9 mouse cellular contexts compared by ENCODE assay signal in the genomic region with DNA sequence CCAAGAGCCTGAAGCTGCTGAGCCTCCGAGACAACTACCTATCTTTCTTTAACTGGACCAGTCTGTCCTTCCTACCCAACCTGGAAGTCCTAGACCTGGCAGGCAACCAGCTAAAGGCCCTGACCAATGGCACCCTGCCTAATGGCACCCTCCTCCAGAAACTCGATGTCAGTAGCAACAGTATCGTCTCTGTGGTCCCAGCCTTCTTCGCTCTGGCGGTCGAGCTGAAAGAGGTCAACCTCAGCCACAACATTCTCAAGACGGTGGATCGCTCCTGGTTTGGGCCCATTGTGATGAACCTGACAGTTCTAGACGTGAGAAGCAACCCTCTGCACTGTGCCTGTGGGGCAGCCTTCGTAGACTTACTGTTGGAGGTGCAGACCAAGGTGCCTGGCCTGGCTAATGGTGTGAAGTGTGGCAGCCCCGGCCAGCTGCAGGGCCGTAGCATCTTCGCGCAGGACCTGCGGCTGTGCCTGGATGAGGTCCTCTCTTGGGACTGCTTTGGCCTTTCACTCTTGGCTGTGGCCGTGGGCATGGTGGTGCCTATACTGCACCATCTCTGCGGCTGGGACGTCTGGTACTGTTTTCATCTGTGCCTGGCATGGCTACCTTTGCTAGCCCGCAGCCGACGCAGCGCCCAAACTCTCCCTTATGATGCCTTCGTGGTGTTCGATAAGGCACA. TPM values are rescaled to one million over a fixed set of nuclear protein-coding genes. Genes with fewer than 3 reads are reported as not detected.
DNase-seq lines count a peak whose midpoint lies in the region; ATAC-seq and TF ChIP-seq lines count a peak whose summit lies in the region.
"Had no signal": no experiment of that assay in that cellular context is flagged by ENCODE, and none has a peak within 500 bp of the region (broad histone marks: within the 10 kb centered on the region; RNA-seq: fewer than 3 reads in every experiment).

No protein-coding gene starts in this region.

- H3K27me3 ChIP-seq in heart, embryonic 15.5 days: peaks cover 13% of the 10 kb centered on the region
- H3K27me3 ChIP-seq in hindbrain, embryonic 12.5 days: peaks cover 10% of the 10 kb centered on the region
- peaks cover 6% of the 10 kb centered on the region; the same call in 1 of the 2 replicates for H3K27me3 ChIP-seq in midbrain, embryonic 11.5 days (ENCODE audit: control insufficient read depth, insufficient read depth, low read length)

- peak overlapping the region; percentile 36 for H3K9ac ChIP-seq in heart, embryonic 15.5 days
- peak overlapping the region; percentile 59 for H3K9ac ChIP-seq in hindbrain, embryonic 12.5 days
- peak overlapping the region; percentile 60 for H3K9ac ChIP-seq in midbrain, embryonic 11.5 days (ENCODE audit: low read length)

- no peaks in the 10 kb centered on the region for H3K9me3 ChIP-seq in heart, embryonic 15.5 days (replicated peaks)
- no peaks in the 10 kb centered on the region for H3K9me3 ChIP-seq in hindbrain, embryonic 12.5 days (replicated peaks)
- H3K9me3 ChIP-seq in midbrain, embryonic 11.5 days (ENCODE audit: control insufficient read depth, low read length): no peaks in the 10 kb centered on the region

- no peak for ATAC-seq in heart, embryonic 15.5 days (replicated peaks; ENCODE audit: insufficient number of reproducible peaks, insufficient read depth, low FRiP score, low read depth)
- ATAC-seq in hindbrain, embryonic 12.5 days (ENCODE audit: low FRiP score): peak; percentile 55
- peak; percentile 49 for ATAC-seq in midbrain, embryonic 11.5 days (ENCODE audit: low FRiP score)
- no peak for ATAC-seq in CD4-positive, CD25-positive, alpha-beta regulatory T cell, adult 4 months

- DNase-seq in heart, postnatal 14 days: no peak
- peak; percentile 85 for DNase-seq in midbrain, embryonic 11.5 days (ENCODE audit: low spot score, missing footprints)
- DNase-seq in embryo, embryonic 10.5 days (ENCODE audit: low spot score): no peak
- DNase-seq in frontal cortex, postnatal 14 days (ENCODE audit: low spot score in 2 of 2): no peak
- DNase-seq: kidney, adult 9 months had no signal

- TF ChIP-seq CTCF in bone marrow macrophage, adult 2 months (IDR thresholded peaks at IDR 0.05; ENCODE audit: low read depth, low read length): no peak

- peaks cover 16% of the 10 kb centered on the region for H3K4me1 ChIP-seq in heart, embryonic 15.5 days (replicated peaks)
- peaks cover 70% of the 10 kb centered on the region for H3K4me1 ChIP-seq in bone marrow macrophage, adult 2 months (ENCODE audit: control insufficient read depth, insufficient read depth, low read length)
- H3K4me1 ChIP-seq in hindbrain, embryonic 12.5 days: peaks cover 9% of the 10 kb centered on the region
- peaks cover 5% of the 10 kb centered on the region; the same call in 1 of the 2 replicates for H3K4me1 ChIP-seq in midbrain, embryonic 11.5 days (ENCODE audit: control insufficient read depth, insufficient read depth, low read length)

- H3K4me2 ChIP-seq in heart, embryonic 15.5 days: peak overlapping the region; percentile 78
- peak overlapping the region; percentile 72 for H3K4me2 ChIP-seq in hindbrain, embryonic 12.5 days (replicated peaks)
- H3K4me2 ChIP-seq in midbrain, embryonic 11.5 days: peak overlapping the region; percentile 65

- intact Hi-C loops in heart, postnatal 14 days (cut with DNase I): no loop called here

- WGBS in heart, embryonic 15.5 days: 52% methylated on average over 24 of the region's 24 CpGs
- 60% methylated on average over 24 of the region's 24 CpGs for WGBS in hindbrain, embryonic 12.5 days
- 63% methylated on average over 23 of the region's 24 CpGs for WGBS in midbrain, embryonic 11.5 days

- no peak overlapping the region for H3K27ac ChIP-seq in heart, embryonic 15.5 days
- H3K27ac ChIP-seq in bone marrow macrophage, adult 2 months (ENCODE audit: insufficient read depth, low read depth, low read length): peak overlapping the region; percentile 2; the same call in 1 of the 2 replicates
- H3K27ac ChIP-seq in hindbrain, embryonic 12.5 days: no peak overlapping the region
- no peak overlapping the region for H3K27ac ChIP-seq in midbrain, embryonic 11.5 days (ENCODE audit: low read depth, low read length)

- peak overlapping the region; percentile 47 for H3K4me3 ChIP-seq in heart, embryonic 15.5 days
- H3K4me3 ChIP-seq in bone marrow macrophage, adult 2 months (ENCODE audit: insufficient read depth, low read length): peak overlapping the region; percentile 37
- peak overlapping the region; percentile 38 for H3K4me3 ChIP-seq in hindbrain, embryonic 12.5 days
- peak overlapping the region; percentile 30 for H3K4me3 ChIP-seq in midbrain, embryonic 11.5 days (ENCODE audit: low read depth, low read length)

- no peak for TF ChIP-seq POLR2A in bone marrow macrophage, adult 2 months (IDR thresholded peaks at IDR 0.05; ENCODE audit: borderline replicate concordance, low read depth, low read length)

- H3K36me3 ChIP-seq in heart, embryonic 15.5 days: no peaks in the 10 kb centered on the region
- H3K36me3 ChIP-seq in hindbrain, embryonic 12.5 days: no peaks in the 10 kb centered on the region
- H3K36me3 ChIP-seq in midbrain, embryonic 11.5 days (ENCODE audit: control insufficient read depth, insufficient read depth, low read length): no peaks in the 10 kb centered on the region

RNA-seq across cellular contexts. Expression of gene Tlr9, which starts 3.2 kb away (rescaled TPM):
- 0.04 and 0.08 TPM in 2 replicates for polyA plus RNA-seq in heart, embryonic 15.5 days (2015; fragmentation: Nextera tagmentation; extraction: Ambion mirVana)
- under 1 TPM; 0.55 to 0.88 TPM for total RNA-seq in heart, postnatal 14 days (2021)
- 41.6 and 61.6 TPM in 2 replicates for polyA plus RNA-seq in bone marrow macrophage, adult 2 months (2012; ENCODE audit: insufficient read depth, insufficient read length, missing spikeins)
- 0.05 and 0.07 TPM in 2 replicates for polyA plus RNA-seq in hindbrain, embryonic 12.5 days (2016; fragmentation: Nextera tagmentation; extraction: Ambion mirVana)
- polyA plus RNA-seq in midbrain, embryonic 11.5 days (2014; fragmentation: Nextera tagmentation; extraction: Ambion mirVana): 0.15 TPM in 1 of 2 replicates, not detected in the other
- polyA plus RNA-seq in CD4-positive, CD25-positive, alpha-beta regulatory T cell, adult 4 months (2017; shearing (Covaris generic)): not detected

RNA-seq across cellular contexts. Expression of gene Twf2, which starts 22.7 kb away (rescaled TPM):
- polyA plus RNA-seq in heart, embryonic 15.5 days (2015; fragmentation: Nextera tagmentation; extraction: Ambion mirVana): 46.7 and 52.9 TPM in 2 replicates
- 100 to 1,000 TPM; 122 to 142 TPM for total RNA-seq in heart, postnatal 14 days (2021)
- 99.0 and 113 TPM in 2 replicates for polyA plus RNA-seq in bone marrow macrophage, adult 2 months (2012; ENCODE audit: insufficient read depth, insufficient read length, missing spikeins)
- polyA plus RNA-seq in hindbrain, embryonic 12.5 days (2016; fragmentation: Nextera tagmentation; extraction: Ambion mirVana): 60.2 and 62.1 TPM in 2 replicates
- 55.6 and 61.4 TPM in 2 replicates for polyA plus RNA-seq in midbrain, embryonic 11.5 days (2014; fragmentation: Nextera tagmentation; extraction: Ambion mirVana)
- polyA plus RNA-seq in CD4-positive, CD25-positive, alpha-beta regulatory T cell, adult 4 months (2017; shearing (Covaris generic)): 100 to 1,000 TPM; 151 to 174 TPM

RNA-seq across cellular contexts. Expression of gene Alas1, which starts 22.8 kb away (rescaled TPM):
- polyA plus RNA-seq in heart, embryonic 15.5 days (2015; fragmentation: Nextera tagmentation; extraction: Ambion mirVana): 168 and 187 TPM in 2 replicates
- total RNA-seq in heart, postnatal 14 days (2021): 100 to 1,000 TPM; 562 to 652 TPM
- 67.2 and 70.5 TPM in 2 replicates for polyA plus RNA-seq in bone marrow macrophage, adult 2 months (2012; ENCODE audit: insufficient read depth, insufficient read length, missing spikeins)
- 79.2 and 92.1 TPM in 2 replicates for polyA plus RNA-seq in hindbrain, embryonic 12.5 days (2016; fragmentation: Nextera tagmentation; extraction: Ambion mirVana)
- 91.0 and 91.4 TPM in 2 replicates for polyA plus RNA-seq in midbrain, embryonic 11.5 days (2014; fragmentation: Nextera tagmentation; extraction: Ambion mirVana)
- 10 to 100 TPM; 43.4 to 74.4 TPM for polyA plus RNA-seq in CD4-positive, CD25-positive, alpha-beta regulatory T cell, adult 4 months (2017; shearing (Covaris generic))

RNA-seq across cellular contexts. Expression of gene Ppm1m, which starts 26.1 kb away (rescaled TPM):
- 23.1 and 33.6 TPM in 2 replicates for polyA plus RNA-seq in heart, embryonic 15.5 days (2015; fragmentation: Nextera tagmentation; extraction: Ambion mirVana)
- 10 to 100 TPM; 11.8 to 15.2 TPM for total RNA-seq in heart, postnatal 14 days (2021)
- 41.5 and 42.6 TPM in 2 replicates for polyA plus RNA-seq in bone marrow macrophage, adult 2 months (2012; ENCODE audit: insufficient read depth, insufficient read length, missing spikeins)
- polyA plus RNA-seq in hindbrain, embryonic 12.5 days (2016; fragmentation: Nextera tagmentation; extraction: Ambion mirVana): 32.3 and 37.0 TPM in 2 replicates
- polyA plus RNA-seq in midbrain, embryonic 11.5 days (2014; fragmentation: Nextera tagmentation; extraction: Ambion mirVana): 23.6 and 26.9 TPM in 2 replicates
- polyA plus RNA-seq in CD4-positive, CD25-positive, alpha-beta regulatory T cell, adult 4 months (2017; shearing (Covaris generic)): 10 to 100 TPM; 19.8 to 24.0 TPM

RNA-seq across cellular contexts. Expression of gene Wdr82, which starts 54.9 kb away (rescaled TPM):
- 16.7 and 19.7 TPM in 2 replicates for polyA plus RNA-seq in heart, embryonic 15.5 days (2015; fragmentation: Nextera tagmentation; extraction: Ambion mirVana)
- 10 to 100 TPM; 54.4 to 63.1 TPM for total RNA-seq in heart, postnatal 14 days (2021)
- polyA plus RNA-seq in bone marrow macrophage, adult 2 months (2012; ENCODE audit: insufficient read depth, insufficient read length, missing spikeins): 30.8 and 37.0 TPM in 2 replicates
- 34.1 and 38.9 TPM in 2 replicates for polyA plus RNA-seq in hindbrain, embryonic 12.5 days (2016; fragmentation: Nextera tagmentation; extraction: Ambion mirVana)
- polyA plus RNA-seq in midbrain, embryonic 11.5 days (2014; fragmentation: Nextera tagmentation; extraction: Ambion mirVana): 30.2 and 32.6 TPM in 2 replicates
- 10 to 100 TPM; 46.5 to 47.3 TPM for polyA plus RNA-seq in CD4-positive, CD25-positive, alpha-beta regulatory T cell, adult 4 months (2017; shearing (Covaris generic))

Comparison
In these comparisons a context has a peak if more than half of its experiments do, and no peak if none do; other contexts are left out.
1. ATAC-seq: peak in hindbrain, embryonic 12.5 days (single experiment) and midbrain, embryonic 11.5 days (single experiment); none in heart, embryonic 15.5 days (single experiment) and CD4-positive, CD25-positive, alpha-beta regulatory T cell, adult 4 months (single experiment).
2. RNA of gene Tlr9, which starts 3.2 kb away (polyA plus RNA-seq): 41.6 to 61.6 TPM in bone marrow macrophage, adult 2 months; 0.05 to 0.07 TPM in hindbrain, embryonic 12.5 days, 0.04 to 0.08 TPM in heart, embryonic 15.5 days, 0.15 TPM in midbrain, embryonic 11.5 days and not detected in CD4-positive, CD25-positive, alpha-beta regulatory T cell, adult 4 months; every median in the first group is over 10 times any median in the second.
3. Peak in every context shown above with its lines, with median percentiles within 50 percentile points of each other: H3K4me2 ChIP-seq, H3K4me3 ChIP-seq and H3K9ac ChIP-seq.